Mouse (Mus musculus) R1 (cell line): Measurements from ENCODE around the gene Phgdh.

Experiments
- DNase-seq: peaks from one replicate; pipeline ENCODE4 v3.0.0-alpha.2; 2018; ENCODE audit warnings: low read depth, low spot score

Gene Phgdh

DNA sequence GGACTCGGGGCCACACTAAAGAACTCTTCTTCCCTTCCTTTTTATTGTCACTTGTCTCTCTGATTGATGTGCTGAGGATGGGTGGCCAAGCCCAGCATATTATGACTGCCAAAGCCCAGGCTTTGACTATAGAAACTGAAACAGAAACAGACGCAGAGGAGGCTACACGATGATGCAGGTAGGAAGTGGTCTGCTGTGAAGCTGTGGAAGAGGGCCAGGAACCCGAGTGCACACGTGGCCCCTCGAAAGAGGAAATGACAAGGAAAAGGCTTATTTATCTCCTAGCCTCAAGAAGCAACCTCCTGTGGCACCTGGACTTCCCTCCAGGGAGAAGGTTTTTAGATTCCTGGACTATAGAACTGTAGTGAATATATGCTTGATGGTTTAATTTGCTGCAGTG is 8.3 kb upstream of the Phgdh start:
- no peak for DNase-seq

DNA sequence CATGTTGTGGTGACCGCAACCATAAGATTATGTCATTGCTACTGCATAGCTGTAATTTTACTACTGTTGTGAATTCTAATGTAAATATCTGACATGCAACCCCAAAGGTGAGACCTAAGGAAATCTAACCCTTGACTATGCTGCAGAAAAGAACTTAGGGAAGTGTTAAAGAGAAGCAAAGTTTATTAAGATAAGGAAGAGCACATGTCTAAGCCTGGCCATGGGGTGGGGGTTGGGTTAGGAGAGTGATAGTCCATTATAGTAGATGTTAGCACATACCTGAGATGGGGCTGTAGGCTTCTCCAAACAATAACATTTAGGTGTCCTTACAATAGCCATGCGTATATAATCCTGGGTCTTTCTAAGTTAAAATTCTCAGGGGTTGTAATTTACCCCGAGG is 3.4 kb upstream of the Phgdh start:
- DNase-seq, result no peak

- DNase-seq, result no peak
Observed at GRCm38 (mm10) chr3:98340818-98341594, 1.2 kb upstream of the Phgdh start.

GRCm38 (mm10) chr3:98339097-98339705 is 589 bp downstream of the Phgdh start:
- peak; percentile 53 for DNase-seq

DNA sequence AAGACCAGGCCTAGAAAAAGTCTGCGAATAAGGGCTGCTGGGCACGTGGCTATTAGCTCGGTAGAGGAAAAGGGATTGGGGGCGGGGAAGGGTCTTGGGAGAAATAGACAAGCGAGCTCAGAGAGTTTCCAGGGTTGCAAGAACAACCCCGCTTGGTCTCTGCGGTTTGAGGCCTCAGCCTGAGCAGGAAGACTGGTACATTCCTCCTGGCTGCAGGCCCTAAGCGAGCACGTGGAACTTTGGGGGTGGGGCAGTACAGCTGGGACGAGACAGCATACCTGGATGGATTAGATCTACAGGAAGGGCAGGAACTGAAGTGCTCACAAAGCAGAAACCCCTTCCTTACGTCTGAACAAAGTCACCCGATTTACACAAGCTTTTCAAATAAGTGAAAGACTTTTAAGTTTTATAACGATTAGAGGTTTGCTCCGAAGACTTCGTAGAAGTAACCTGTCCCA is 1.2 kb downstream of the Phgdh start:
- DNase-seq, result peak; percentile 75

GRCm38 (mm10) chr3:98336661-98337654 is 2.8 kb downstream of the Phgdh start:
- DNase-seq, result no peak

GRCm38 (mm10) chr3:98335886-98336285 is 3.9 kb downstream of the Phgdh start:
- DNase-seq, result no peak

GRCm38 (mm10) chr3:98335331-98335730 is 4.5 kb downstream of the Phgdh start:
- no peak for DNase-seq

DNA sequence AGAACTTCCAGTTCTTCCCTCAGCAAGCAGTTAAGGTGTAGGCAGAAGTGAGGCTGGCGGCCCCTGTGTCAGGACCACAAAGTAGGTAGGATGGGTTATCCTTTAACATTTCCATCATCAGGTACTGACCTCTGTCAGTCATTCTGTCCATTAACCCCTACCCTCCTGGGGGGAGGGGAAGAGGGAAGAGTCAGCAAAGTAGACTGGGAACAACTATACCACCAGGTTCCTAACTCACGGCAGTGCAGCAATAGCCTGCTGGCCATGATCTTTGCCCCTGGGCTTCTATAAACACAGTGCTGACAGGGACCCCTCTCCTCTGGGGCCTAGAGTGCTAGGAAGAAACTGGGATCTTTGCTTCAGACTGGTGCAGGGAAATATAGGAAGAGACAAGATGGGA is 5.8 kb downstream of the Phgdh start:
- DNase-seq, result no peak

DNA sequence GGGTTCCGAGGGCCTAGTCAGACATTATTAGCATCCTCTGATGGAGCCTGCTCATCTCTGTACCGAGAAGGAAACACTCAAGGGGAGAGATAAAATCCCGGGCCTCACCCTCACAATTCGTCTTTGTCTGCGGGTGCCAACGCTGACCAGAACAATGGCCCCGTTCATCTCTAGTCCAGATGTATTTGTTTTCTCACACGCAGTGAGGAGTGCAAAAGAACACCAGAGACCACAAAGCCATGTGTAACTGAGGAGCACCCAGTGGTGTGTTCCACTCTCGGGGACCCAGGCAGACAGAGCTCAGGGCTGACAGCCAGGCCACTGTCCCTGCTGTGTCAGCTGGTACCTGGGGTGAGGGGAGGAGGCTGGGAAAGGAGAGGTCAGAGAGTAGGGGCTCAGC is 15.6 kb downstream of the Phgdh start:
- no peak for DNase-seq

DNA sequence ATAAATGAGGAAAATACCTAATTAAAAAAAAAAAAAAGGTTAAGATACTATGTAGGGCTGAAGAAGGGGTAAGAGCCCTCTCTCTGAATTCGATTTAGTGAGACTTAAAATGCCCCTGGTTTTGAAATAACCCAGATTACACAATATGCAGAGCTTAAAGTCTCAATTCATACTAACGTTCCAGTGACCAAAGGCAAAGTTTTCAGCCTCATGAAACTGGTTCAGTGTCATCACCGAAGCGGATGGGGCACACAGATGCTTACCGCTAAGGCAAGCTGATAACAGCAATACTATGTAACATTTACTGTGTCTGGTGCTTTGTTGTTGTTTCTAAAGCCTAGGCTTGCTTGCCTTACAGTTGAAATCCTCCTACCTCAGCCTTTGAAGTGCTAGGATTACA is 17.6 kb downstream of the Phgdh start:
- no peak for DNase-seq

DNA sequence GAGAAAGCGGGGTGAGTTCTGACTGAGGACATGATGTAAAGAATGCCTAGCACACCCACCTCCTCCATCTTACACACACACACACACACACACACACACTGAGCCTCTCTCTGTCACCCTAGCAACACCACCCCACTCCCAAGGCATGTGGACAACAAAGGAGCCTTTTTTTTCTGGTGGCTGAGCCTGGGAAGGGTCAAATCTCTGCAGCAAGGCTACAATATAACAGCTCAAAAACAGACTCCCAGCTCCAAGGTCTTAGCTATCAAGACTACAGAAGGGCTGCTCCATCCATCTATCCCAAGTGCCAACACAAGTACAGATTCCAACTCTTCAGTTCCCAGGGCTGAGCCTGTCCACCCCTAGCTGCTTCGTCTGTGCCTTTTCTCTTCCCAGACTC is 20.6 kb downstream of the Phgdh start:
- DNase-seq, result no peak

DNA sequence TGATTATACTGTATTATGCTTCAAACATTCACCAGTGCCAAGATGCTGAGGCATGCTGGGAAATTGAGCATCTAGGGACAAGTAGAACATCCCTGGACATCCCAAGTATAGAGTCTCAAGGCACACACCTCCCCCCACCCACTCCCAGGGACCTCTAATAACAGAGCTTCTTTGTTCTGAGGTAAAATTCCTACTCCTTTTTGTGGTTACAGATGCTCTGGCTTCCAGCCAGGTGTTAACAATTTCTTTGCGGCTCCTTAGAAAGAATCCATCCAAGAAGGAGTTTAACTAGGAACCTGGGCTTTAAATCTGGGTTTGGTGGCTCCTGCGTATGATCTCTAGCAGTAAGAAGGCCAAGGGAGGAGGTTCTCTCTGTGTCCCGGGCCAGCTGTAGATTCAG is 22.6 kb downstream of the Phgdh start:
- DNase-seq, result no peak

DNA sequence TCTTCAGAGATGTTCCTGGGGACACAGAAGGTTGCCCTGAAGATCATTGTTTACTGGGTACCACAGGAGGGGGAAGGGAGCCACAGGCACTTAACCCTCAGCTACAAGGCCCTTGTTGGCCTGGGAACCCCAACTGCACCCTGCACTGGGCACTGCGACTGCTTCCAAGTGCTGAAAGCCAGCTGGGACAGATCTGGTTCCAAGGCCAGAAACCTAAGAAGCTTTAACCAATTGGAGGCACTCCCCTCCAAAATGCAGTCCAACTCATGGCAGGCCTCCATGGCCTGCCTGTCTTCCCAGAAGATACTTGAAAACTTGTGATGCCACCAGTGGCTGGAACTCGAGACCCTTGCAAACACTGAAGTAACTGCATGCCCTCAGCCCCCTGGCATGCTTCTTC is 24.6 kb downstream of the Phgdh start:
- DNase-seq, result no peak

DNA sequence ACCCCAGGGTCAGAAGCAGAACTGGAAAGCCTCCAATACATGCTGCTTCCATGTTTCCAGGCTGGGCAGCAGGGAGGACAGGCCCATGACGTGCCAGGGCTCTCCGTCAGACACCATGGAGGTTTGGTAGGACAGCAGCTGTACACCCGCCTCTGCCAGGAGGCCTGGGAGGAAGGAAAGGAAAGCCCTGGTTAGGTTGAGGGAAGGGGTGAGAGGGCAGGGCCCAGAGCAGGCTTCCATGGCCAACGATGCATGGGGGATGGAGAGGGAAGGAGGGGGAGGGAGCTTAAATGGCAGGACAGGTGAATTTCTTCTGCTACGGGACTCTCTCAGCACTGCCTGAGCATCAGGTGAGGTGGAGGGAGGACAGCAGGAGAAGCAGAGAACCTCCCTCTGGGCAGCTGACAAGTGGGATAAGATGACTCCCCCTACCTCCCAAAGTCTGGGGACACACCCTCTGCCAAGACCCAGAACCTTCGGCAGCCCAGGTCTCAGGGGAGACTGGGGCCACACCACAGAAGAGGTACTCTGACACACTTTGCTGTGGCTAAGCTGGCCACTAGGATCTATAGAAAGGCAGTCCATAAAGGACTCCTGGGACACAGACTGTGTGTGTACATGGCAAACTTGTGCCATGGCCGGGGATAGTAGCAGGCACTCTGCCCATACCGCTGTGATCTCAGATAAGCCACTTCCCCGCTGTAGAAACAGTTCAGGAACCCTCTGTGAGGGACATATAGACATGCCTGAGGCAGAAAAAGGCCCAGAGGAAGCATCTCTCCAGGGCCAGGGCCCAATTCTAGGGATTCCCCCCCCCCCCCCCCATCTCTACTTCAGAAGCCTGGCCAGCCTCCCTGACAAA is 26.3 kb downstream of the Phgdh start:
- no peak for DNase-seq

- DNase-seq, result peak; percentile 66
Observed at GRCm38 (mm10) chr3:98312867-98313266, 26.9 kb downstream of the Phgdh start.

DNA sequence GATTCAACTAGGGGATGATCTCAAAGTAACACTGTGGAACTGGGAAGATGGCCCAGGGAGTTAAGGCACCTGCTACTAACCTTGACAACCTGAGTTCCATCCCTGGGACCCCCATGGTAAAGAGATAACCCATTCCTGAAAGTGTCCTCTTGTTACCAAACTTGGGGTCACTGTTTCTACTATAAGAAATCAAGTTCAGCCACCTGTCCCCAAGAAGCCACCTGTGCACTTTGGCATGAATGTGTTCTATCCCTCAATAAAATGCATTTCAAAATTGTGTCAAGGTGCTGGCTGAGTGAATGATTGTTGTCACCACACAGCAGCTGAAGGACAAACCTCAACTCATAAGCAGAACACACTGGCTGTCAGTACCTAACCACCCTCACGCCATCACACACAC is 29.3 kb downstream of the Phgdh start:
- no peak for DNase-seq

DNA sequence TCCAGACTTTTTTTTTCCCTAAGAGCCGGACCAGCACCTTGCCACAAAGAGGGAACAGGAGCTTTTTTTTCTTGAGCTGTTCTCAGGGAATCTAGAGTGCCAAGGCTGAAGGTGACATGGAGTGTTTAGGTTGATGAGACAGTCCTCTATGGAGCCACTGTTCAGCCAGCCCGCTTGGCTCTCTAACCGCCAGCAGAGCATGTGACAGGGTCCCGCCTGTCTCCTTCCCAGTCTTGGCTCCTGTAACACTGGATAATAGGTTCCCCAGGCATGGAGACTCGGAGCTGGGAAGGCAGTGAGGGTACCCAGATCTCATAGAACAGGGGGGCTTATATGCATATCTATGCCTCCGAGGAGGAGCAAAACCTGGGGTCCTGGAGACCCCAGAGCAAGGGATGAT is 31.2 kb downstream of the Phgdh start:
- DNase-seq, result no peak

DNA sequence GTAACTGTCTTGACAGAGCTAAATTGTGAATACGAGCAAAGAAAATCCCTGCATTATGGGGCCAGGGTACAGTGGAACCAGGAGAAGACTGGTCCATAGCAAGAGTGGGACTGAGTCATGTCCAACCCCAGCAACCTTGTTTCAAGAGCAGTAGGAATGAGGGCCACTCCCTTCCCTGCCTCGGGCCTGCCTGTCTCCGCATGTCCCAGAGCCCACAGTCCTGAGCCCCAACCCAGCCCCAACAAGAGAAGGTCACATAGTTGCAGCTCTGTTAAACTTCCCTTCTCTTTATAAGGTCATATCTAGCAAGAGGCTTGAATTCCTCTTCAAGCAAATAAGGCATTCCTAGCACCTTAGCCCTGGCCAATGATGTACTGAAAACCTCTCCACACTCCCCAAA is 38.0 kb downstream of the Phgdh start:
- no peak for DNase-seq

- no peak for DNase-seq
Observed at GRCm38 (mm10) chr3:98300266-98300665, 39.5 kb downstream of the Phgdh start.

GRCm38 (mm10) chr3:98299391-98300100 is 40.2 kb downstream of the Phgdh start:
- no peak for DNase-seq
